Mouse (Mus musculus): ENCODE measurements around the gene Zfp74.
A peak's percentile ranks its signal among the peaks of the same experiment; 100 is the strongest.
"Not testable (repeated sequence)": the region's sequence is repeated elsewhere in the genome, so short reads cannot be mapped to it uniquely, and the experiment has no call there.

Gene Zfp74

GRCm38 (mm10) chr7:29953513-29954401, at the start of gene Zfp74:
Gene Zfp74 (minus strand): TSS chr7:29954089.
- peak; percentile 66 to 74 for DNase-seq

- no peak for DNase-seq
Measured at GRCm38 (mm10) chr7:30000601-30001000, 46.7 kb upstream of the Zfp74 start.

GRCm38 (mm10) chr7:29995134-29995533, 41.2 kb upstream of the Zfp74 start:
- DNase-seq, result no peak

DNA sequence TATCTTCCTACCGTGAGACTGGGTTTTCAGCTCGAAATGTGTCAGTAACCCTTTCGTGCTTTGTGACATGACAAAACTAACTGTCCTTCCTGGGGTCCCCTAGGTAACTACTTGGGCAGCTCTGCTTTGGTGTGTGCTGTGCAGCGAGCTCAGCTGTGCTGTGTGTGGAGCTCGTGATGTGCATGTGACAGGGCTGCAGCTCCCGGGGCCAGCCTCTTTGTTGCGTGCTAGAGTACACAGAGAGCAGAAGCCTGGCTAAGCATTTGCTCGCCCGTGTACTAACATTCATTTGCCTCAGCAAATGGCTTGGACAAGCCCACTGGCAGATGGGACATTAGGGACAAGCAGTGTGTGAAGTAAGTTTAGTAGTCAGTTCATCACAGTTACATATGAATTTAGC, 39.5 kb upstream of the Zfp74 start:
- DNase-seq, result no peak

- DNase-seq, result no peak
Measured at GRCm38 (mm10) chr7:29992698-29993097, 38.8 kb upstream of the Zfp74 start.

GRCm38 (mm10) chr7:29989031-29989430, 35.1 kb upstream of the Zfp74 start:
- DNase-seq, result no peak

GRCm38 (mm10) chr7:29987551-29987950, 33.7 kb upstream of the Zfp74 start:
- no peak for DNase-seq

DNA sequence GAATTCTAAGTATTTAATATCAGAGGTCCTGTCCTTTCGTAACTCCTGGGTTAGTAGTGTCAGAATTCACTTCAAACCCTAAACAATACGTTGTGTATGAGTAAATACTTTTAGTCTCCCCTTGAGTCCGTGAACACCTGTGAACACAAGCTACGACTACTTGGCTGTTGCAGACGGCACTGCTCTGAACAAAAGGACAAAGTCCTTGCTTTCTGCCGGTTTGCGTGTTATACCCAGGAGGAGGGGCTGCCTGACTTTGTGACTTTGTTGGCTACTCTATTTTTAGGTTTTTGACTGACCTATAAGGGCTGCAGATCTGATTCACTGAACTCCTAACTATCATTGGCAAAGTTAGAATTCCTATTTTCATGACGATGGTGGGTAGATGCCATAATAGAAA, 32.2 kb upstream of the Zfp74 start:
- no peak for DNase-seq

DNA sequence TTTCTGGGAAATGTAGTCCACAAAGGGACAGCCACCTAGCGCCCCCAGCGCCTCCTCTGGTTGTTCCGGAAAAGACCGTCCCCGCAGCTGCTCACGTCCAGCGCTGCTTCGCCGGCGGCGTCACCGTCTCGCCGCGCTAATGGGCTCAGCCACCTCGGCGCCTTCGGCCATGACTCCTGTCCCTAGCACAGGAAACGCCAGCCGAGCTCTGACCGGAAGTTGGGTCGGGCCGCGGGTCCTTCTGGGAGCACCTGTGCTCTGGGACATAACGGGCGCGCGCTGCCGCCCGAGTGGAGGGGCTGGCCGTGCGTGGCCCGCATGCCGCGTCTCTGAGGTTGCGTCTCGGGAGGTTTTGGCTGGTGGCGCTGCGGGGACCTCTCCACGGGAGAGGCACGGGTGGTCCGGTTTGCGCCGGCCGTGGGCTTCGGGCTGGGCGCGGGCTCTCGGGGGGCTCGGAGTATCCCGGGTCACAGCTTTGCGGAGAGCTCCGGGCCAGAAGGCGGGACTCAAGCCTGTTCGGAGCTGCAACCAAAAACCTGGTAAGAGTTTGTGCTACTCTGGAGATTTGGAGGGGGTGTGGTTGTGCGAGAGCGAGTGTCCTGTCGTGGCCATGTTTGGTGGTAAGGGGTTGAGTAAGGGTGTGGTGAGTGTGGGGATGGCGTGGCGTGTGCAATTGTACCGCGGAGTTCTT, 29.9 kb upstream of the Zfp74 start, which contains the start of gene Zfp568:
TSS of gene Zfp568 (plus strand) at position 266 of the 691 bp plus-strand sequence.
- peak; percentile 73 to 77 for DNase-seq

DNA sequence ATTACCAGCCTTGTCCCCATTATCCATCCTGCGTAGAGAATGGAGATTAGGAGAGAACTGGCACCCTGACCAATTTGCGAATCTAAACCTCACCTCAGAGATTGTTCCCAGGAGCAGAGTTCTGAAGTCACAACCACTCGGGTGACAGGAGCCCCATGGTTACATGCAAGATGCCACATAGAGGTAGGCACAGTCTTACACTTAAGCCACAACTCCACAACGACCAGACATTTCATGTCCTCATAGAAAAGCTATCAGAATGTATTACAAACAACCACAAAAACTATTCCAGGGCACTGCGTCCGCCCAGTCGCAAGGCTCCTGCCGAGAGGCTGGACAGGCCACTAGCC, 29.4 kb upstream of the Zfp74 start:
- DNase-seq, result no peak

- DNase-seq, result peak in 1 of 2 experiments; percentile 4
Measured at GRCm38 (mm10) chr7:29982931-29983330, 29.0 kb upstream of the Zfp74 start.

- no peak for DNase-seq
Measured at GRCm38 (mm10) chr7:29982341-29982740, 28.5 kb upstream of the Zfp74 start.

GRCm38 (mm10) chr7:29981860-29982259, 28.0 kb upstream of the Zfp74 start:
- DNase-seq, result no peak

- DNase-seq, result no peak
Measured at GRCm38 (mm10) chr7:29981455-29981854, 27.6 kb upstream of the Zfp74 start.

DNA sequence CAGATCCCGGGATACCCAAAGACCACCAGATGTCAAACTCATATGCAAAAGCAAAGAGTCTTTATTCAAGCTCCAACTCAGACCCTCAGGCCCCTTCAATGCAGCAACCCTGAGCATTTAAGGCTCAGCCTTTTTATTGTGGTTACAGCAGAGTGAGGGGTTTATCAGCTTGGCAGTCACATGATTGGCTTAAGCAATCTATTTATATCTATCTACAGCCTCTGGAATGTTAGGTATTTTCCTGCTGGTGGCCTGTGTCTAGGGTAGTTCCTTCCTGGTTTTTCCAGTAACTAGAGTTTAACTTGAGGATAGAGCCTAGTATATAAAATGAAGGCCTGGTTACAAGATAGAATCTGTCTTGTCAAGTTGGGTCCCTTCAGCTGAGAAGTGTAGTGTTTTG, 26.9 kb upstream of the Zfp74 start:
- DNase-seq, result no peak

- no peak for DNase-seq
Measured at GRCm38 (mm10) chr7:29970686-29971085, 16.8 kb upstream of the Zfp74 start.

DNA sequence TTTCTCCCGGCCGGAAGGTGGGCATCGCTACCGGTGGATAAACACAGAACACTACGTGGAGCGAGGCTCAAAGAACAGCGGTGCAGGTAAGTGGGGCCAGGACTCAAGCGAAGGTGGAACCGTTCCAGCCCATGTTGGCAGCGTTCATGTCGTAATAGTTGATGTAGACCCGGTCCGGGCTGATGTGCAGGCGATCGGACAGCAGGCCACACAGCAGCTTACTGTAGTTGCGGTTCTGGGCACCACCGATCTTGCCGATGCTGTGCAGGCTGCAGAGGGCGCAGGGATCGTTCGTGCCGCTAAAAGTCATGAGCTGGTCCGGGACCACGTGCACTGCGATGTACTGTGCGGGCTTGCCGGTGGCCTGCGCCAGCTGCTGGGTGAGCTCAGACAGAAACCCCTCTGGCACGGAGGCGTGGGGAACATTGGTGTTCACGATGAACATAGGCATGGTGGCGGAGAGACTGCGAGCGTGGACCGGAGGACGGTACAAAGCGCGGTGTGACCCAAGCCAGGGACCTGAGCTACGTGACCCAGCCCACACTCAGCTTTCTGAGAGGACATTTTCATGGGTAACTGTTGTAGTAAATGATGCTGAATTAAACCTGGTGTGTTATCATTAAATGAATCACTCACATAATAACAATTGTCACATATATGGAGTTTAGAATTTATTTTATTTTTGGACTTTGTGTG, 11.4 kb upstream of the Zfp74 start:
- not testable (repeated sequence) for DNase-seq

DNA sequence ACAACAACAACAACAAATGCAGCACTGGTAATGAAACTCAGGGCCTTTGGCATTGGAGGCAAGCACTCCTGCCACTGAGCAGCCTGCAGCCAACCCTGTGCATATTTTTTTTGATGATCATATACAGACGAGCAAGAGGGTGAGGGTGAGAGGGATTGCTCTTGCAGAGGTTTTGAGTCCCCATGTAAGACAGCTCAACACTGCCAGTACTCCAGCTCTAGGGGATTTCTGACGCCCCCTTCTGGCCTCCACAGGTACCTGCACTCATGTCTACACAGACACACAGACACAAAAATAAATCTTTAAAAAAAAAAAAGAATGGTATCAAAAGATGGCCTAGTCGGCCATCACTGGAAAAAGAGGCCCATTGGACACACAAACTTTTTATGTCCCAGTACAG, 5.1 kb upstream of the Zfp74 start:
- no peak for DNase-seq

DNA sequence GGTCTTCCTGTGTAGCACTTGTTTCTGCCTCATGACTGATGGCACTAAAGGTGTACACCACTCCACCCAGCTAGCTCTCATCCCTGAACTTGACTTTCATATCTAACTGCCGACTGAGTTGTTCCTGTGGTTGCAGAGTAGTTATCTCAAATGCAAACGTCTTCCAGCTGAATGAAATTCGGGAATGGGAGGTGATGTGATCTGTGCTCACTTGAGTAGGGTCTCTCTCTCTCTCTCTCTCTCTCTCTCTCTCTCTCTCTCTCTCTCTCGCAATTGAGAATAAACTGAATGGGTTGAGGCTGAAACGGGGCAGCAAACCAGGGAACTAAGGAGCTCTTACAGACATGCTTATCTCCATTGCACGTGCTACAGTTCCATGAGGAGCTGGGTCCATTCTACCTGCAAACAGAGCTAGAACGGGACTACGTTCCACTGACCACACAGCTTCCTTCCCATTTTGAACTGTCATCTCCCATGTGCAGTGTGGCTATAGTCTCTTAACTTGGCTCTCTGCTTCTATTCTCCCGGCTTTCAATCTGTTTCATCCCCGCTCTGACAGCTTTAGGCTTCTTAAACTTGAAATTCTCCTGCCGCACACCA, 4.3 kb upstream of the Zfp74 start:
- DNase-seq, result no peak

GRCm38 (mm10) chr7:29956257-29956656, 2.4 kb upstream of the Zfp74 start:
- DNase-seq, result no peak

GRCm38 (mm10) chr7:29954731-29955130, 842 bp upstream of the Zfp74 start:
- DNase-seq, result no peak

DNA sequence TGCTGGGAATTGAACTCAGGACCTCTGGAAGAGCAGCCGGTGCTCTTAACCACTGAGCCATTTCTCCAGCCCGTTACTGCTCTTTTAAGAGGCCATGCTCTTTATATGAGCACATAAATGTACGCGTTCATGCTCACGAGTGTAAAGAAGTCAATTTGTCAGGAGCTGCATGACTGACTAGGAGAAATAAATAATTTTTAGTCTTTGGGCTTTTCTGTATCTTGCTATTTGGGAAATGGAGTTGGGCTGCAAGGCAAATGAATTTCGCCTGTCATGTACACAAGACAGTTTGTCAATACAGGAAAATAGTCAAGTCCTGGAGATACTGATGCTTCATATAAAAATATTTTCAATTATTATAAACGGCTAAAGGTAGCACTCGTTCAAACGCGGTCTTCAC, 803 bp downstream of the Zfp74 start:
- no peak for DNase-seq

DNA sequence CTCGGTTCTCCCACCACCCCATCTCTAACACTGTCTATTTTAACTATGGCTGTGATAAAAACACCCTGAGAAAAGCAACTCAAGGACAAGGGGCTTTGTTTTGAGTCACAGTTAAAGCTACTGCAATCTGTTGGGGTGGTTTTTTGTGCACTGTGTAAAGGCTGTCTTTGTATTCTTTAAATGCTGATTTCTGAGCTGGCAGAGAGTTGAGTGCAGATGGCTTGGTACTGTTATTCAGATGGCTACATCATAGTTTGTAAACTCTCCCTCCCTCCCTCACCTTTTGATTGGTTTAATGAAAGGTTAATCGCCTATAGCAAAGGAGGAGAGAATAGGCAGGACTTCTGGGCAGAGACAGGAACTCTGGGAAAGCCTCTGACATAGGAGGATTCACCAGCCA, 9.7 kb downstream of the Zfp74 start:
- no peak for DNase-seq
